Mouse (Mus musculus) neural tube, embryonic 10.5 days (tissue): Measurements from ENCODE around the gene Bak1.

Experiments
- DNase-seq: peaks from one replicate; pipeline ENCODE4 v3.0.0-alpha.2; 2017; ENCODE audit warnings: low spot score; ENCODE audit errors: extremely low spot score

The Bak1 gene

DNA sequence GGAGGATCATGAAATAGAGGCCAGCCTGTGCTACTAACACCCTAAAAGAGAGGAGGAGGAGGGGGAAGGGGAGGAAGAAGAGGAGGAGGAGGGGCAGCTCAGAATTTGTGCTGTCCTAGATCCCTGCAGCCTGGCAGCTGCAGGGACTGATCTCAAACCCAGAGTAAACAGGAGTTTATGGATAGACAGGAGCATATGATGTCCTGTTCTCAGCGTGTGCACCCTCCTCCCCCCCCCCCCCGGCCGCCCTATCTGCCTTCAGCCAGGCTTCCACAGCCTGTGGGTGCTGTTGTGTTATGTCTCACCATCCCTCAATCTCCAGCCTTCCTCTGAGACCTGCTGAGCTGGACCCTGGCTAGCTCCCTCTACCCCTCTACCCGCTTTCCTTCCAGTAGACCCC lies at the start of gene Bak1:
Bak1 (minus strand) TSS at position 101 of the 400 bp plus-strand sequence.
- DNase-seq: no peak

DNA sequence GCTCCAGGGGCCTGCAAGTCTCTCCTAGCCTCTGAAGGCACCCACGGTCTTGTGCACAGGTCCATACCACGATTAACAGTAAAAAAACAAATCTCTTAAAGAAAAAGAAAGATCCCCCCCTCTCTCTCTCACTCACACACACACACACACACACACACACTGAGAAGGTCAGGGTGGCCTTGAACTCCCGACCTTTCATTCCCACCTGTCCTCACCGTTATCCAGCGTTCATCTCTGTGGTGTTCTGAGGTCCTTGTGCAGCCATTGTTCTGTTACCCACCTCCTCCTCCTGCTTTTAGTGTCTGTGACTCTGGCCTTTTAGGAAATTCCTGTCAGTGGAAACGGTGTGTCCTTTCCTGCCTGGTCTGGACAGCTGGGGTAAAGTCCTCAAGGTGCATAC lies 49.7 kb upstream of the Bak1 start:
- no peak for DNase-seq

DNA sequence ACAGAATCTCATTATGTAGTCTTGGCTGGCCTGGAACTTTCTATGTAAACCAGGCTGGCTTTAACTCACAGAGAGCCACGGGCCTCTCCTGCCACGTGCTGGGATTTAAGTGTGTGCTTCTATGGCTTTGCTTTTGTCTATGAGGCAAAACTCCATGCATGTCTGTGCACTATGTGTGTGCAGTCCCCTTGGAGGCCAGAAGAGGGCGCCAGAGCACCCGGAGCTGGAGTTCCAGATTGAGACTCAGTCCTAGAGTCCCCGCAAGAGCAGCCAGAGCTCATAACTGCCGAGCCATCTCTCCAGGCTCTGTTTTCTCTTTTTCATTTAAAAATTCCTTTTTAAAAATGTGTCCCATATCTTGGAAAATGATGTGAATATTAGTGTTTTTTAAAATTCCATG lies 49.1 kb upstream of the Bak1 start:
- no peak for DNase-seq

DNA sequence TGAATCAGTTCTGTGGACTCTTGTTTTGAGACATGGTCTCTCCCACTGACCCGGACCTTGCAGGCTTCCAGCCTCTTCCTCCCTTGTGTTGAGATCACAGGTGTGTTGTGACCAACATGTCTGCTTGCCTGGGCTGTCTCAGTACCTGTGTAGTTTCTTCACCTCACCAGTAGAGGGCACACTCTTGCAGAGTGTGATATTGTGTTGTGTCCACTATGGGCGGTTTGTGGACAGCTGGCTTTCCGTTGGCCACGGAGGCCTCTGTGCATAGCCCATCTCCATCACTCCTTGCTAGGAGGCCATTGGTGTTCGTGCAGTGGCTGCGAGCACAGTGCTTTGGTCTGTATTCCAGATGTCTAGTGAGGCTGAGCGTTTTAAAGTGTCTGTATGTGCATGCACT lies 48.3 kb upstream of the Bak1 start:
- DNase-seq: no peak

DNA sequence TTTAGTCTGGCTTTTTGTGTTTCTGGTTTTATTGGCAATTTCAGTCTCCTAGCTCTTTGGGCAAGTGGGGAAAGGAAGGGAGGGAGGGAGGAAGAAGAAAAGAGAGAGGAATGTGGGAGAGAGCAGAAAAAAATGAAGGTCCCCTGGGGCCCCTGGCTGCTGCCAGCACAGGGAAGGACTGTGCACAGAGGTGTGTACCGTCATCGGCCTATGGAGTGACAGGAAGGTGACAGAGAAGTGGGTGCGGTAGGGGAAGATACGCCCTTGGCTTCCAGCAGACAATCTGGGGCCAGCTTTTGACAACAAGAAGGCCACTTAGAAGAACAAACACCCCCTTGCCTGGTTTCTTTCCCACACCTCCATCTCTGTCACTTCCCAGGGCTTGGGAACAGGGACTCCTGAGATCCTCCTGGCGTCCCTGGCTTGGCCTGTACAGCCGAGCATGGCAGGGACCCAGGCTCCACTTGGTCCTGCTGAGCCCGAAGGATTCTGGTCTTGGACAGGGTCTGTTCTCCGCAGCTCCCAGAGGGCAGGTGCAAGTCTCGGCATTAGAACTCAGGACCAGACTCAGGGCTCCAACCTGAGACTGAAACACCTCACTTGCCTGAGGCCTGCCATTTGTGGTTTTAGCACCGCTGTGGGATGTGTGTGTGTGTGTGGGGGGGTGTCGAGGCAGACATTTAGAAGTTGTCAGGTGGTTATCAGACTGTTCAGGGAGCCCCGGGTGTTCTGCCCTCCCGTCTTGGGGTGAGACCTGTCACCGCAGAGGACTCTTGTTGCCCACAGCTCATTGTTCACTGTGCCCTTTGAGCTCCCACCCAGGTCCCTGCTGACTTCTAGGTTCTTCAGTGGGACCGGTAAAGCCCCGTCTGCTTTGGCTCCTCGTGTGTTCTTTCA lies 46.3 kb upstream of the Bak1 start:
- DNase-seq: no peak

DNA sequence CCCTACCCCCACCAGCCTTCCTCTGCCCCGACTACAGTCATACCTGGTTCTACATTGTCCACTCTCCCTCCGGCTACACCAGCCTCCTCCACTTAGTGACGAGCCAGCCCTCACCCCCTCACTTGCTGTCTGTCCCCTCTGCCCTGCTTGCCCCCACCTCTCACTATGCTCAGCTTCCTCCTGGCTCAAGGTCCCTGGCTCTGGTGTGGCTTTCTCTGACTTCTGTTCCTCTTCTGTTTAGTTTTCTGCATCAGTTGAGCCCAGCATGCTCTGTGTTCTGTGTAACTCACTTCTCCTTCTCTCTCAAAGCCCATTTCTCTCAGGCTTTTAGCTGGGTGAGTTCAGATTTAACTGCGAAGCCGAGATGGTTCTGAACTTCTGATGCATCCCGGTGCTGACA lies 45.4 kb upstream of the Bak1 start:
- no peak for DNase-seq

DNA sequence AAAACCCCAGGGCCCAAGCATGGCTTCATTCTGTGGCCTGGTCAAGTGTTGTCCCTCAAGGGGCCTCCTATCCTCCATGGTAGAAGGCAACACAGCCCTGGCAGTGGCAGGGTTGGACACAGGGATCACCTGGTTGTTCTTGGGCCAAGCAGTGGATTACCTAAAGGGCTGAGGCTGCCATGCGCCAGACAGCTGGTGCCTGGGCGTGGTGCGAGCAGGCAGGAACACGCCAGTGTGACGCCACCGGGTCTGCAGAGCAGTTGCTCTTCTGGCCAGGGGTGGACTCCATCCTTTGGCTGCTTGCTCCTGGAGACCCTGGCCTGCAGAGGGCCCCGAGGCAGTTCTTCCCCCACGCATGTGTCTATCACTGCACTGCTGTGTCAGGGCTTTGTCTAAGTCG lies 45.0 kb upstream of the Bak1 start:
- no peak for DNase-seq

DNA sequence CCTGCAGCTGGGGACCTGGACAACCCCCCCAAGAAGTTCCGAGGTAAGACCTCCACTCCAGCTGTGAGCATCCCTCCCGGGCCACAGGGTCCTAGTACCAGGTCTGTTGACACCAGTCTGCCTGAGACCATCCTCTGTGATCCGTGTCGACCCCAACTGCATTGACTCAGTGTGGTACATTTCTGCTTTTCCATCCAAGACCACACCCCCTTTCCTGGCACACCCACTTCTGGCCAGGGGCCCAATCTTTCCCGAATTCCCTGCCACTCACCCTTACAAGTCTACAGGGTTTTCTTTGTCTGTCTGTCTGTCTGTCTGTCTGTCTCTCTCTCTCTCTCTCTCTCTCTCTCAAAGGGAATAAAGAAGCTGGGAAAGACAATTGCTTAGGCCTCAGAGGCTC lies 44.3 kb upstream of the Bak1 start:
- DNase-seq: no peak

DNA sequence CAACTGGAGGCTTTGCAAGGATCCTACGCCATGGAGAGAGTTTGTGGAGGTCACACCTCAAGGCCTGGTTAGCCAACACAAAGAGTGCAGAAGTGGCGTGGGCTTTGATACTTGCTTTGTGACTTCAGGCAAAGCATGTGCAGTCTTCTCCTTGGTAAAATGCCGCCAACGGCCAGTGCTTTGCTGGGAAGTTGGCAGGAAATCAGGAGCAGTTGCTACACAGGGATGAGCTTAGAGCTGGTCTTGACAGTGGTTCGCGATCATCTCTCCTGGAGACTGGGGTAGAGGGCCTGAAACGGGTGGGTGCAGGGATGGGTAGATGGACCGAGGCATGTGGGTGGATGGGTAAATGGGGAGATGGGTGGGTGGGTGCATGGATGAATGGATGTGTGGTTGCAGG lies 43.6 kb upstream of the Bak1 start:
- DNase-seq: no peak

DNA sequence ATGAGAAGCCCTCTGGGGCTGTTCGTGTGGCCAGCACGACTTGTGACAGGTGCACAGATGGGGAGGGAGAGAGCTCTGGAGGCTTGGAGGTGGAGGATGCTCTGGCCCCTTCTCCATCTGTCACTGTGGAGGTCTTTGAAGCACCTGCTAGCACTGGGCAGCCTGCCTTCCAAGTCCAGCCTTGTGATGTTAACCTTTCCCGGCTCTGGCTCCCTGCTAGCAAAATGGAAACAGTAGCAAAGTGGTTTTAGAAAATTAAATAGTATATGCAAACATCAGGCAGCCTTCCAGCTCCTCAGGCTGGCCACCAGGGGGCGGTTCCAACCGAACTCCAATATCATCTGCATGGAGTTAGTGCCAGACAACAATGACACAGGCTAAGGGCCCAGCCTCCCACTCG lies 42.8 kb upstream of the Bak1 start:
- DNase-seq: peak; percentile 35

DNA sequence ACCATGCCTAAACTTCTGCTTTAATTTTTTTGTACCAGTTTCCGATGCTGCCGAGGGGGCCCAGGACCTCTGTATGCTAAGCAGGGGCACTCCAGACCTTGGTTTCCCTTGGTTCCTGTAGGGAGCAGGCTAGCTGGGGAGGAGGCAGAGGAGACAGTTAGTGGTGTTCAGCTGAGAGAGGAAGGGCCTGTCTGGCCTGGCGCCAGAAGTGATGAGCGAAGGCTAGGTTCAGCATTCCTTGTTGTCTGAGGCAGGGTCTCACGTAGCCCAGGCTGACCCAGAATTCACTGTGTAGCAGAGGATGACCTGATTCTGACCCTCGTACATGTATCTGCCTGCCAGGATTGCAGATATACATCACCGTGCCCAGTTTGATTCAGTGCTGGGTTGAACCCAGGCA lies 42.1 kb upstream of the Bak1 start:
- no peak for DNase-seq

DNA sequence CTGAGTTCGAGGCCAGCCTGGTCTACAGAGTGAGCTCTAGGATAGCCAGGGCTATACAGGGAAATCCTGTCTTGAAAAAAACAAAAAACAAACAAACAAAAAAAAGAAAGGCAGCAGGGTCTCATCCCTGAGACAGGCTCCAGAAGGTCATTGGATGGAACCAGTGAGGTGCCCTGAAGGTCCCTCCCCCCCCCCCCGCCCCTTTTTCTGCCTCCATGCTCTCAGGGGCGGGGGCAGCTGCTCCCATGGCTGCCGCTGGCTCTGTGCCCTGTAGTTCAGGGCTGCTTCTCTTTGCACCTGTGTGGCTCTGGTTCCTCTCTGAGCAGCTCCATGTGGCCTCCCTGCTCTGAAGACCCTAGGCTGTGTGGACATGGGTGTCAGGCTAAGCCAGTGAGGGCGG lies 40.3 kb upstream of the Bak1 start:
- DNase-seq: no peak

DNA sequence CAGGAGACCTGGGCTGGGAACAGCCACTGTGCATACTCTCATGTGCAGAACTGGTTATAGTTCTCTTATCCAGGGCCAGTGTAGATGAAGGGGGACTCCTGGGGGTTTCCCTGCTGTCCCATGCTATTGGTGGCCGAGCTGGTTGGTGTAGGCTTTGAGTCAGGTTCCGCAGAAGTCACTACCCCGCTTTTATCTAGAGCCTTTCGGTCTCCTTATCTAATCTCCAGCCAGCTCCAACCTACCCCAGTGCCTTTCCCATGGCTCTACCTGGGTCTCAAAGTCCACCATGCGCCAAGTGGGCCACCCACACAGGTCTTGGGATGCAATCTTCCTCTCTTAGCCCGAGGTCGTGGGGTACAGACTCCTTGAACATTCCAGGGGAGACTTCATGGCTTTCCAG lies 37.3 kb upstream of the Bak1 start:
- DNase-seq: no peak

DNA sequence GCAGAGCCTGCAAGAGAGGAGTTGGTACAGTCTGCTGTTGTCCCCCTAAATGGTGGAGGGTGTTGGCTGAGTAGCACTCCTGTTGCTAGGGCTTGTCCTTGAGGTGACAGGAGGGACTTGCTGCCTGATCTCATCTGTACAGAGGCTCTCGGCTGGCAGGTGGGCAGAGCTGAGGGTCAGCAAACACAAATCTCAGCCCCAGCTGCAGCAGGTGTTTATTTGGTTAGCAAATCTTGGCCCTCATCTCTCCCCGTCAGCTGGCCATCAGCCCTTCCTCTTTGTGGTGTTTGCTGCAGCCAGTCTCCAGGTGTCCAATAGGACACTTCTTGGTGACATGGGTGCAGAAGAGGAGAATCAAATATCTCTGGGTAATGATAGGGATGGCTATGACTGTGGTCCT lies 35.4 kb upstream of the Bak1 start:
- DNase-seq: no peak

DNA sequence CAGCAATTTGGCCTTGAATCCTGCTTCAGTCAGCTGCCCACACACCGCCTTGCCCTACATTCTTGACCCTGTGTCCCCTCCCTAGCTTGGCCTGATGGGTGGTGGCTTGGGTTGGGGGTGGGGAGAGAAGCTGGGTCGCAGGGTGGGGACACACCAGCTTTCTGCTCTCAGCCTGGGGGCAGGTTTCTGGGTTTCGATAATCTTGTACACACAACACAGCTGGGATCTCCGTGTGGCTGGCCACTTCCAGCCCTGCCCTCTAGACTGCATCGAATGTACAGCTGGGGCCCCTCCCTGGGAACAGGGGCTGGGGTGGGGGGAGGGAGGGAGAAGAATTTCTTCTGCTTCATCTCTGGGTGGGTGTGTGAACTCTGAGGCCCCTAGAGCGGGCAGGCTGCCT lies 34.9 kb upstream of the Bak1 start:
- DNase-seq: no peak

DNA sequence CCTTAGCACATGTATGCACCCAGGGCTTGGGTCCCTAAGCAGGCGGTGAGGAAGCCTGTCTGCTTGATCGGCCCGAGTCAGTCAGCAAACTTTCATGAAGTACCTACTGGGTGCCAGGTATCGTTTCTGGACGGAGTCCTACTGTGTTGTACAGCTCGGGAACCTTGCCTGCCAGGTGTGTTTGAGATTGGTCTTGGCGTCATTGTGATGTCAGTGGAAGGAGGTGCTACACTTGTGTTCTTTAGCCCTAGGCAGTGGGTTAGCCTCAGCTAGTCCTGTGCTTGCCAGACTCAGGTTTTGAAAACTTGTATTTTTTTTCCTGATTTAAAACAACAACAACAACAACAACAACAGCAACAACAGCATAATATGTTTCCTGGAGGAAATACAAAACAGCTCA lies 33.9 kb upstream of the Bak1 start:
- no peak for DNase-seq

DNA sequence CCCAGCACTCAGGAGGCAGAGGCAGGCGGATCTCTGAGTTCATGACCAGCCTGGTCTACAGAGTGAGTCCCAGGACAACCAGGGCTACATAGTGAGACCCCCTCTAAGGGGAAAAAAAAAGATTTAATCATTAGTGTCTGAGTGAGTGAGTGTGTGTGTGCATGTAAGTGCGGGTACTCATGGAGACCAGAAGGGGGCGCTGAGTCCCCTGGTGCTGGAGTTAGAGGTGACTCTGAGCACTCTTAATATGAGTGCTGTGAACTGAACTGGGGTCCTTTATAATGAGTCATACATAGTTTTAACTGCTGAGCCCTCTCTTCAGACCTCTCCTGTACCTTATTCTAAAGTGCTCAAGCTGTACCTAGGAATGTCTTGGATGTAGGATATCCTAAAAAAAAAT lies 32.9 kb upstream of the Bak1 start:
- no peak for DNase-seq

DNA sequence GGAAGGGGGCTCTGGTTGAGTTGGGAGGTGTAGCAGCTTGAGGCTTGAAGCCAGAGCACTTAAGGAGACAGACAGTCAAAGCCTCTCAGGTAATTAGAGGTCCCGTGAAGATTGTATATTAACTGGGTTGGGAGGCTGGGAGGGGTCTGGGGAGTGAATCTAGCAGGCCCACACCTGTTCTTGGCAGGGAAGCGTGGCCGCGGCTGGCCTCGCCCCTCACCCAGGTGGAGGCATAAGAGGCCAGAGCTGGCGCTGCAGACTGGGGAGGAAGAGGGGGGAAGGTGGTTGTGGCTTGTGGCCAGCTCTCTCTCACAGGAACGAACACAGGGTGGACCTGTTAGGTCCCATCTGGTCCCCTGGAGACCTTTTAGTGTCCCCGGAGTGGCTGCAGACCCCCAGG lies 31.9 kb upstream of the Bak1 start:
- no peak for DNase-seq

DNA sequence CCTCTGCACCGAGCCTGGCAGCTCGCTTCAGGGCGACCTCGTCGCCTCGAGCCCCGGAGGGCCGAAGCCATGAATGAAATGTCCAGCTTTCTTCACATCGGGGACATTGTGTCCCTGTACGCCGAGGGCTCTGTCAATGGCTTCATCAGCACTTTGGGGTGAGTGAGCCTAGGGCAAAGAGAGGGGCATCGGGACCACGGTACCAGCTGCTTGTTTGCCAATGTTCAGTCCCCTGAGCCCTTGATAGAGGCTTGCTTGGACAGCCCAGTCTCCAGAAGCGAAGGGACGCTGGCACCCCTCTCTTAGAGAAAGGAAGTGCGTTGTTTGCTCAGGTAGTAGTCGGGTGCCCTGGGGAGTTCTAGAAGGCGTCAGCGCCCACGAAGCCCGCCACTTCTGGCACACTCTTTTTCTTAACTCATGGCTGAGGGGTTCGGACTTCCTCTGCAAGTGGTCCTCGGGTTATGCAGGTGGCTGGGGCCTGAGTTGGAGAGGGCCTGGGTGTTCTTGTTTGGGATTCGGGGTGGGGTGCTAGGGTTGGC lies 28.8 kb upstream of the Bak1 start:
- DNase-seq: no peak

DNA sequence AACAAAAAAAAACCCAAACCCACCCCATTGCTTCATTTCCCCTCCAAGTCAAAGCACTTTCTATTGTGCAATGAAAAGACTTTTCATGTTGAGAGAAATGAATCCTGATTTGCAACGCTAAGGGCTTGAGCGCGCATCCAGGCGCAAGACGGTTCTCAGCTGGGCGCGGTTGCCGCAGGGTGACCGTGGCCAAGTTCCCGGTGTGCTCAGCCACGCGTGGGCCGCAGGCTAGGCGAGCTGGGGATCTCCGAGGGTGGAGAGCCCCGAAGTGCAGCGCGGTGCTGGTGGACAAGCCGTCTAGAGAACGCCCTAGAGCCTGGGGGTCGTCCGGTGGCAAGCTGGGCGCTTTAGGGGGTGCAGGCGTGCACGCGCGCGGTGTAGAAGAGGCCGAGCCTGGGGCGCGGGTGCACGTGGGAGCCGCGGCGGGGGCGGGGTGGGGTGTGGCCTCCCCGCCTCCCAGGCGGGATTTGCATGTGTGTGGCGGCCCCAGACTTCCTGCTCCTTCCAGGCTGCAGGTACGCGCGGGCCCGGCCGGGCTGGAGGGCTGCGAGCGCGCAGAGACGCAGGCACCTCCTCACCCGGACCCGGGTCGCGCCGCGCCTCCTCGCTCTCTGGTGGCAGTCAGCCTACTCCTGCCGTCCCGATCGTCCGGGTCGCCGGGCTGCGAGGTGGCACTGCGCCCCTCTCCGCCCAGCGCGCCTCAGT lies 28.2 kb upstream of the Bak1 start, which contains the start of gene Itpr3:
Itpr3 (plus strand) TSS at position 493 of the 705 bp plus-strand sequence.
- peak; percentile 65 for DNase-seq

DNA sequence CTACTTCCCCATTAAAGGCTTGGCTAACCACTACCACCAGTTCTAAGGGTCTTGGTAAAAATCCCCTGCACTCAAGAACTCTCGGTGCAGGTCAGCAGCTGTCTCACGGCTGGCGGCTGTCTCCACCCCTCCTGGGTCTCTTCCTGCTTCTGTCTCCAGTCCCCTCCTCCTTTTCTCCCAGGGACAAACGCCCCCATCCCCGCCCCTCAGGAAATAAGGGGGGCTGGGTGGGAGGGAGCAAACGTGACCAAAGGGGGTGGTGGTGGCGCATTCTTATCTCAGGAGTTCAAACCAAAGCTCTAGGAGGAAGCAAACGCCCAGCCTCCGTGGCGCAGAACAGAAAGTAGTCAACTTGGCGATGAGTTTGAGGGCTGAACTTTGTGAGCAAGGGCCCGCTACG lies 27.4 kb upstream of the Bak1 start:
- peak; percentile 73 for DNase-seq

DNA sequence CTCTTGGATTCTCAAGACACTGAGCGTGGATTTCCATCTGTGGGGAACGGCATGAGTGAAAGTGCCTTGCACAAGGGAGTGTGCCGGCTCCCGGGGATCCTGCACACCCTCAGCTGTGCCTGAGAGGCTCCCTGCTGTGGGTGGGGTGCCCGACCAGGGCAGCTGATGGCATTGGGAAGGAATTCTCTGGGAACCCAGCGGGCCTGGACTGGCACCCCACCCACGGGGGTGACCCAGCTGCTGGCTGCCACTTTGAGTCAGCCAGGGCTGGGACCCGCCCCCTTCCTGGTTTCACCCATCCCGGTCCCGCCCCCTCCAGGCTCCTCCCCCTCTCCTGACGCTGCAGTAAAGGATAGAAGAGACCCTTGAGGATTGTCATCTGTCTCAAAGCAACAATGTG lies 22.7 kb upstream of the Bak1 start:
- peak; percentile 42 for DNase-seq

DNA sequence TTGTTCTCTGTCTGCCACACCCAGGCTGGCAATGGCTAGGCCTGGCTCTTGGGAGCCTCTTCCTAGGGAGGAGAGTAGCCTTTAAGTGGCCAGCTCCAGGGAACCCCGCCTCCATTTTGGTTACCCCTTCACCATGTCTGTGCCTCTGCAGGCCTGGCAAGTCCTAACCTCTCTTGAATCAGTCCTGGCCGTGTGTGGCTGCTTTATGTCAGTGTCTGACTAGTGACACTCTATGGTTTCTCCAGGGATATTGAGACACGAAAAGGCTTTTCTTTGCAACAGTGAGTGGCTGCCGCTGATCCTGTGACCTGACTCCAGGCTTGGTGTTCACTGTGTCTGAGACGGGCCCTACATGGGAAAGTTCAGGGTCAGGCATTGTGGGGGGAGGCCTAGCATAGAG lies 22.0 kb upstream of the Bak1 start:
- no peak for DNase-seq
